Mouse (Mus musculus): ENCODE results near the gene Golph3. TPM values are rescaled to one million over a fixed set of nuclear protein-coding genes. Genes with fewer than 3 reads are reported as not detected.

Golph3 gene
- total and polyA plus RNA-seq, 2 experiments from 2014 or later: 63.6 to 134 TPM

- Histone ChIP-seq H3K27me3 (ENCODE audit: insufficient read depth, low read length) (no peaks in the 10 kb centered on the region), H3K36me3 (ENCODE audit: insufficient read depth, low read length) (peaks cover 5% of the 10 kb centered on the region; the same call in 1 of the 2 replicates), H3K4me2 (ENCODE audit: low read depth, low read length) (no peak overlapping the region), H3K4me1 (ENCODE audit: insufficient read depth, low read length) (peaks cover 3% of the 10 kb centered on the region; the same call in 1 of the 2 replicates), H3K4me3 (ENCODE audit: low read length) (no peak overlapping the region), H3K27ac (no peak overlapping the region), H3K9ac (replicated peaks; ENCODE audit: low read length) (no peak overlapping the region), H3K9me3 (ENCODE audit: low read length) (no peaks in the 10 kb centered on the region)
- no peak for DNase-seq (ENCODE audit: low spot score)
- WGBS: 36% methylated on average over 5 of the region's 5 CpGs
- ATAC-seq: no peak
- no peak for TF ChIP-seq CTCF (IDR thresholded peaks at IDR 0.05; ENCODE audit: low read depth)
Measured at GRCm38 (mm10) chr15:12340536-12341400, 19.5 kb downstream of the Golph3 start.

- H3K27ac ChIP-seq: no peak overlapping the region
- no peak overlapping the region for H3K9ac ChIP-seq (replicated peaks; ENCODE audit: low read length)
- no peak overlapping the region for H3K4me2 ChIP-seq (ENCODE audit: low read depth, low read length)
- peaks cover 5% of the 10 kb centered on the region; the same call in 1 of the 2 replicates for H3K36me3 ChIP-seq (ENCODE audit: insufficient read depth, low read length)
- no peaks in the 10 kb centered on the region for H3K27me3 ChIP-seq (ENCODE audit: insufficient read depth, low read length)
- no peak overlapping the region for H3K4me3 ChIP-seq (ENCODE audit: low read length)
- no peaks in the 10 kb centered on the region for H3K9me3 ChIP-seq (ENCODE audit: low read length)
- whole genome bisulfite sequencing: 19% methylated on average over 4 of the region's 4 CpGs
- H3K4me1 ChIP-seq (ENCODE audit: insufficient read depth, low read length): peaks cover 3% of the 10 kb centered on the region; the same call in 1 of the 2 replicates
- peak; percentile 59; the same call in 1 of the 2 replicates for ATAC-seq
- TF ChIP-seq CTCF (IDR thresholded peaks at IDR 0.05; ENCODE audit: low read depth): no peak
- no peak for DNase-seq (ENCODE audit: low spot score)
Measured at GRCm38 (mm10) chr15:12341401-12341758, 20.1 kb downstream of the Golph3 start.

GRCm38 (mm10) chr15:12346916-12347315 lies 25.7 kb downstream of the Golph3 start:
- ATAC-seq (no peak), DNase-seq (ENCODE audit: low spot score) (no peak)
- Histone ChIP-seq H3K9ac (replicated peaks; ENCODE audit: low read length) (no peak overlapping the region), H3K27me3 (ENCODE audit: insufficient read depth, low read length) (no peaks in the 10 kb centered on the region), H3K27ac (no peak overlapping the region), H3K9me3 (ENCODE audit: low read length) (no peaks in the 10 kb centered on the region), H3K36me3 (ENCODE audit: insufficient read depth, low read length) (peaks cover 14% of the 10 kb centered on the region; the same call in 1 of the 2 replicates), H3K4me2 (ENCODE audit: low read depth, low read length) (no peak overlapping the region), H3K4me1 (ENCODE audit: insufficient read depth, low read length) (no peaks in the 10 kb centered on the region), H3K4me3 (ENCODE audit: low read length) (no peak overlapping the region)
- WGBS: 99% methylated on average over 3 of the region's 3 CpGs
- no peak for TF ChIP-seq CTCF (IDR thresholded peaks at IDR 0.05; ENCODE audit: low read depth)

DNA sequence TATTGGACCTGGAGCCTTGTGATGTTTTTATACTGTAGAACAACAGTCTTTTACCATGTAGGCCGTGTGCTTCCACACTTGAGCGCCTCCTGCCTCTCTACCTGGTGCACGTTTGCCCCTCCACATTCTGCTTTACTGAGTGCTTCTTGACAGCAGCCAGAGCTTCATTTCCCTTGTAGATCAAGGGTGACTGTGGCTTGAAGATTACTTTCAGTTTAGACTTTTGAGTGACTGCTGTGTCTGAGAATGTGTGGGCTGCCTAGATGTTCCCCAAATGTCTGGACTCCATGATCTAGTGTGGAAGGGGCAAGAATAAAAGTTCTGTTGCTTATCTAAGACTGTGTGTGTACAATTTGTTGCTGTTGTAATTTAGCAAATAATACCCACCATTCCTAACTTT lies 27.7 kb downstream of the Golph3 start:
- WGBS: 82% methylated on average over 3 of the region's 3 CpGs
- peaks cover 18% of the 10 kb centered on the region; the same call in 1 of the 2 replicates for H3K36me3 ChIP-seq (ENCODE audit: insufficient read depth, low read length)
- no peak for ATAC-seq
- H3K4me3 ChIP-seq (ENCODE audit: low read length): no peak overlapping the region
- H3K9me3 ChIP-seq (ENCODE audit: low read length): no peaks in the 10 kb centered on the region
- TF ChIP-seq CTCF (IDR thresholded peaks at IDR 0.05; ENCODE audit: low read depth): no peak
- H3K27ac ChIP-seq: no peak overlapping the region
- H3K4me1 ChIP-seq (ENCODE audit: insufficient read depth, low read length): no peaks in the 10 kb centered on the region
- H3K27me3 ChIP-seq (ENCODE audit: insufficient read depth, low read length): no peaks in the 10 kb centered on the region
- no peak for DNase-seq (ENCODE audit: low spot score)
- H3K9ac ChIP-seq (replicated peaks; ENCODE audit: low read length): no peak overlapping the region
- no peak overlapping the region for H3K4me2 ChIP-seq (ENCODE audit: low read depth, low read length)

GRCm38 (mm10) chr15:12349840-12350239 lies 28.6 kb downstream of the Golph3 start:
- Histone ChIP-seq H3K9ac (replicated peaks; ENCODE audit: low read length) (no peak overlapping the region), H3K4me2 (ENCODE audit: low read depth, low read length) (no peak overlapping the region), H3K36me3 (ENCODE audit: insufficient read depth, low read length) (peaks cover 18% of the 10 kb centered on the region; the same call in 1 of the 2 replicates), H3K27ac (no peak overlapping the region), H3K4me3 (ENCODE audit: low read length) (no peak overlapping the region), H3K4me1 (ENCODE audit: insufficient read depth, low read length) (no peaks in the 10 kb centered on the region), H3K27me3 (ENCODE audit: insufficient read depth, low read length) (no peaks in the 10 kb centered on the region), H3K9me3 (ENCODE audit: low read length) (no peaks in the 10 kb centered on the region)
- TF ChIP-seq CTCF (IDR thresholded peaks at IDR 0.05; ENCODE audit: low read depth): no peak
- ATAC-seq (no peak), DNase-seq (ENCODE audit: low spot score) (no peak)
- WGBS: 88% methylated on average over 5 of the region's 5 CpGs

GRCm38 (mm10) chr15:12351470-12351869 lies 30.2 kb downstream of the Golph3 start:
- no peaks in the 10 kb centered on the region for H3K27me3 ChIP-seq (ENCODE audit: insufficient read depth, low read length)
- 94% methylated on average over 7 of the region's 7 CpGs for WGBS
- no peaks in the 10 kb centered on the region for H3K9me3 ChIP-seq (ENCODE audit: low read length)
- H3K4me2 ChIP-seq (ENCODE audit: low read depth, low read length): no peak overlapping the region
- no peaks in the 10 kb centered on the region for H3K4me1 ChIP-seq (ENCODE audit: insufficient read depth, low read length)
- no peak for DNase-seq (ENCODE audit: low spot score)
- TF ChIP-seq CTCF (IDR thresholded peaks at IDR 0.05; ENCODE audit: low read depth): no peak
- no peak overlapping the region for H3K27ac ChIP-seq
- no peak overlapping the region for H3K4me3 ChIP-seq (ENCODE audit: low read length)
- no peak overlapping the region for H3K9ac ChIP-seq (replicated peaks; ENCODE audit: low read length)
- ATAC-seq: no peak
- H3K36me3 ChIP-seq (ENCODE audit: insufficient read depth, low read length): peaks cover 18% of the 10 kb centered on the region; the same call in 1 of the 2 replicates

All from hindbrain, postnatal 0 days (tissue).